Mouse (Mus musculus) heart, postnatal 0 days (tissue): ENCODE data around the gene Rap1gap2.

Experiments
- CTCF ChIP-seq: IDR thresholded peaks from 2 replicates; pipeline ENCODE4 v1.5.1; 2016; ENCODE audit warnings: antibody characterized with exemption, control low read depth, low read depth
- EP300 ChIP-seq: IDR thresholded peaks from 2 replicates; pipeline ENCODE4 v1.6.1; 2016; ENCODE audit warnings: antibody characterized with exemption, low read depth

DNA sequence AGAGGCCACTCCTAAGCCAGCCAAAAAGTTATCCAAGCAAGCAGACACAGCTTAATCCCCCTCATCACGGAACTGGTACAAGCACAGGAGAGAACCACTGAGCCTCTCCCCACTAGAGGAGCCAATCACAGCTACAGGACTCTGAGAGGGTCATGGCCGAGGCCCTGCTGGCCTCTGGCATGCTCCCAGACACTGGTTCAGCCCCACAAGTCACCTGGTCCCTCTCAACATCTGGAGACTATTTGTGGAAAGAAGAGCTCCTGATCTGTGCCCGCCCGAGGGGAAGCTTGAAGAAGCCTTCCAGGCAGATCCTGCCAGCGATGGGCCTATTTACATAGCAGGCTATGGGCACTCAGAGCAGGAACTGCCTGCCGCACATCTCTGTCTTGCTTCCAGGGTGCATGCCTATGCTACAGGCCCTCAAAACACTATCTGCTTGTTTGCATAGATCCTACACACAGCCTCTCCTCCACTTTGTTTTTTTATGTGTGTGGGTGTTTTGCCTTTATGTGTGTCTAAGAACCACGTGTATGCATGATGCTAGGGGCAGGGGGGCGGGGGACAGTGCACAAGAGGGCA lies 111.1 kb downstream of the Rap1gap2 start:
- TF ChIP-seq CTCF = no peak
- no peak for TF ChIP-seq EP300
